Mouse (Mus musculus) 3134 (cell line): Measurements from ENCODE around the gene Ddx6.
"Not testable (repeated sequence)": the region's sequence is repeated elsewhere in the genome, so short reads cannot be mapped to it uniquely, and the experiment has no call there.

Source experiments
- DNase-seq: peaks from one replicate; pipeline ENCODE4 v3.0.0-alpha.2; 2011; ENCODE audit warnings: low spot score; ENCODE audit not compliant: insufficient read length; ENCODE audit errors: extremely low read depth

Gene Ddx6

DNA sequence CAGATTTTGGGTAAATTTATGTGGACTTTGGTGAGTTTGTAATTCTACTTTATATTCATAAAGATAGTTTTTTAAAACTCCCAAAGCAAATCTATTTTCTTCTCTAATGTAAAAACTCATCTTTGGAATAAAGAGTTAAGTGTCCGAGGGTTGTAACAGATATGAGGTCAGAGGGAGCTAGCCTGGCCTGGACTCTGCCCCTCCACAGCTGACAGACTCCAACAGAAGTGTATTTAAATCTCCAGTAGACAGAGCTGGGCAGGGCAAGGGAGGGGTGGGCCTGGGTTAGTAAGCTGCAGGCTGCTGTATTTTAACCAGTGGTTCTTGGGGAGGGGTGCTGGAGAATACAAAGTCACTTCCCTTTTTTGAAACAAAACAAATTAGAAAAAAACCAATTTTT lies 35.3 kb downstream of the Ddx6 start:
- DNase-seq = not testable (repeated sequence)

GRCm38 (mm10) chr9:44640646-44641357 lies 36.1 kb downstream of the Ddx6 start:
- no peak for DNase-seq

DNA sequence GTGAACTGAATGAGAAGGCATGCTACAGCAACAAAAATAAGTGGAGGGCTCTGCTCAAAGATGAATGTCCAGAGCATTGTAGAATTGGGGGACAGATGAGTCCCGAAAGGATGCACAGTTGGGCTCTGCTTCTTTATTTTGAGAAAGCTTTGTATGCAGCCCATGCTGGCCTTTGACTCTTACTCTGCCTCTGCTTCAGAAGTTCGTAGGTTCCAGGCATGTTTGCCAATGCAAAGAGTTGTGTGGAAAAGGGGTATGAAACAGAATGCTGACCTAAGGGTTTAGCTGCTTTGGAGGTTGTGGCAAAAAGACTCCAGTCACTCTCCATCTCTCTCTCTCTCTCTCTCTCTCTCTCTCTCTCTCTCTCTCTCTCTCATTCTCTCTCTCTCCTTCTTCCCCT lies 36.9 kb downstream of the Ddx6 start:
- no peak for DNase-seq

GRCm38 (mm10) chr9:44643103-44643502 lies 38.4 kb downstream of the Ddx6 start:
- DNase-seq = no peak

- no peak for DNase-seq
These were observed 39.5 kb downstream of the Ddx6 start for GRCm38 (mm10) chr9:44644186-44644585.

- DNase-seq = no peak
These were observed 40.8 kb downstream of the Ddx6 start for GRCm38 (mm10) chr9:44645481-44645880.

GRCm38 (mm10) chr9:44645924-44646323 lies 41.2 kb downstream of the Ddx6 start:
- no peak for DNase-seq

- DNase-seq = no peak
These were observed 41.7 kb downstream of the Ddx6 start for GRCm38 (mm10) chr9:44646366-44646765.

- DNase-seq = no peak
These were observed 42.3 kb downstream of the Ddx6 start for GRCm38 (mm10) chr9:44647026-44647425.

- DNase-seq = no peak
These were observed 43.0 kb downstream of the Ddx6 start for GRCm38 (mm10) chr9:44647656-44648055.

GRCm38 (mm10) chr9:44648881-44649281 lies 44.2 kb downstream of the Ddx6 start:
- DNase-seq = no peak

DNA sequence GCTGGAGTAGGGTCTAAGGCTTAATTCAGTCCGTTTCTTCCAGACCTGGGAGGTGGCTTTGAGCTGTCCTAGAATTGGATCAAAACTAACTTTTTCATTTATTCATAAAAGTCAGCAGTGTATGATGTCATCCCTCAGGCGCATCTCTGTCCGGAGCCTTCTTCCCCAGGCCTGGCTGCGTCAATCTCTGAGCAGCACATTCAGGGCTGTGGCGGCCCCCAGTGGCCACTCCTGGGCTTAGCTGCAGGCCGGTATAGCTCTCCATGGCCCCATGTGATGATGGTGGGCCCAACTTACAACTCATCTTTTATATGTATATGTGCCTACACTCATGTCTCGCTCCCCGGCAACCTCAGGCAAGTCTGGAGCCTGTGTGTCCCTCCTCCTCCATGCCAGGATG lies 47.3 kb downstream of the Ddx6 start:
- peak; percentile 53 for DNase-seq

DNA sequence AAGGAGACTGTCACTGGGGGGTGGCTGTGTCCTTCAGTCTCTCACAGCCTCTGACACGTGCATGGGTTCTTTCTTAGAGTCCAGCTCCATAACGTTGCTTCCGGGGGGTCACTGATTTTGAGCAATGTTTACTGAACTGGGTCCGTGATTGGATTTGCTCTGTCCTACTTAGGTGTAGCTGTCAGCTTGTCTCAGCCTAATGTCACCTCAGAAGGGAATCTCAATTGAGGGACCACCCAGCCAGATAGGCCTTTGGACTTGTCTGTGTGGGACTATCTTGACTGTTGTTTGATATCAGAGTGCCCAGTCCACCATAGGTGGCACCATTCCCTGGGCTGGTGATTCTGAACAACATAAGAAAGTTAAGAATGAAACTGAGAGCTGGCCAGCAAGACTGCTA lies 49.2 kb downstream of the Ddx6 start:
- no peak for DNase-seq

- peak; percentile 62 for DNase-seq
These were observed 50.7 kb downstream of the Ddx6 start for GRCm38 (mm10) chr9:44655098-44656066.

DNA sequence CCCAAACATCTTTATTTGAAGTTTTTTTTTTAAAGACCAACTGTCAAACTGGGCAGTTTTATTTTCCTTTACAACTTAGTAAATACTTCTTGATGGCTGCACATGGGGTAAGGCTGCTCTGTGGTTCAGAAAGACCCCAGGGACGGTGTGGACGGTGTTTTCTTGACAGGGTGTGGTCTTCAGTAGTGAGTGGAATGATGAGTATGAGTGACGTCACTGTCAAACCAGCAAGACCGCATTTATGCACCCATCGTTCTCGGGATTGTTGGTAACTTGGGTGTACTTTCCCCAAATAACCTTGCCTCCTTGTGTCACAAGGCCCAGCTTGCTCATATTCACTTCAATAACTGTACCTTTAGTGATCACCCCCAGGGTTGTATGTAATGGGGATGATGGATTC lies 59.0 kb downstream of the Ddx6 start:
- DNase-seq = no peak

DNA sequence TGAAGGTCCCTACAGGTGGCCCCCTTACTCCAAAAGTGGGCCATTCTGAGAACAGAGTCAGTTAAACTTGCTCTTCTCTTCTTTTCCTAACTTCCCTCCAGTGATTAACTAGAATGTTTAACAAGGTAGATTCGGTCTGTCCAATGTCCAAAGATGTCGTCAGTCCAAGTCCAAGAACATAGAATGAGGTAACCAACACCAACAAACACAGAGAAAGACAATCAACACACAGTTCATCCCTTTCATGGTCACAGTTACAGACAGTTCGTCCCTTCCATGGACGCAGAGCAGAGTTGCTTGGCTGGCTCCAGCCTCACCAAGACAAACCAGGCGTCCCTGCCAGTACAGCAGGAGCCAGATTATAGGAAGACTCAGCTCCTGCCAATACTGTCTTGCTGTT lies 66.7 kb downstream of the Ddx6 start:
- DNase-seq = no peak

DNA sequence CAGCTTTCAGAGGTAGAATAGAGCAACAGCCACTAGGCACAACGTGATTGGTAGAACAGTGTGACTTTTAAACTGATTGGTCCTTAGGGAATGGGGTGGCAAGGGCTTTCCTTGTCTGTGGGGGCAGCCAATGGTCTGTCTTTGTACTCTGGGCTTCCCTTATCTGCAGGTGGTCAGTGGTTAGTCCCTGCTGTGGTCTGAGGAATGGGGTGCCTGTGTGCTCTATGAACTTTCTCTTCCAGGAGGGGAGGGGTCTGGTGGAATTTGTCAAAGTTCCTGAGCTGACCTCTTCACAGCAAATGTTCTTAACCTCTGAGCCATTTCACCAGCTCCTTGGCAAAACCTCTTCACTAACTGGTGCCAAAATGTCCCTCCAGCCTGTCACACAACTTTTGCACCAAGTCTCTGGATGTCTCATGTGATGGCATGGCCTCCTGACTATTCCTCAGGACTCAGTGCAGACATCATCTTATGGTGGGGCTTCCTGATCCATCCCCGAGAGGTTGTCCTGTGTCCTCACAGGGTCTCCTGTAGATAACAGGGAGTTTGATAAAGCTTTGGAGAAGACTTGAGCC lies 67.7 kb downstream of the Ddx6 start:
- DNase-seq = no peak

- no peak for DNase-seq
These were observed 68.3 kb downstream of the Ddx6 start, which contains the start of gene Treh for GRCm38 (mm10) chr9:44673005-44673404. TSS of gene Treh (plus strand) at chr9:44673233.

GRCm38 (mm10) chr9:44678288-44678871 lies 73.7 kb downstream of the Ddx6 start:
- no peak for DNase-seq

DNA sequence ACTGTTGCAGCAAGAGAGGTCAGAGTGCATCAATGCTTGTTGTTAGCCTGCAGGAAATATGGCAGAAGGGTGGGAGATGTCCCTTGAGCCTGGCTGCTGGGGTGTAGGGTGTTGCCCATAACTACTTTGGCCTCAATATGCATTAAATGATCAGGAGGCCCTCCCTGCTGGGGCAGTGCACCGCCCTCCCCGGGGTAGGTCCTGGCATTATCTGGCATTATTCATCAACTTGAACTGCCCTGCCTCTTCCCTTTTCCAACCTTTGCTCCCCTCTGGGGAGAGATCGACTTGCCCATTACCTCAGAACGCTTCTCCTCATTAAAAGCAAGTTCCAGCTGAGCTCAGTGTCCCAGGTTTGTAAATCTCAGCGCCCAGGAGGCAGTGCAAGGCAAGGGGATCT lies 74.9 kb downstream of the Ddx6 start:
- no peak for DNase-seq

DNA sequence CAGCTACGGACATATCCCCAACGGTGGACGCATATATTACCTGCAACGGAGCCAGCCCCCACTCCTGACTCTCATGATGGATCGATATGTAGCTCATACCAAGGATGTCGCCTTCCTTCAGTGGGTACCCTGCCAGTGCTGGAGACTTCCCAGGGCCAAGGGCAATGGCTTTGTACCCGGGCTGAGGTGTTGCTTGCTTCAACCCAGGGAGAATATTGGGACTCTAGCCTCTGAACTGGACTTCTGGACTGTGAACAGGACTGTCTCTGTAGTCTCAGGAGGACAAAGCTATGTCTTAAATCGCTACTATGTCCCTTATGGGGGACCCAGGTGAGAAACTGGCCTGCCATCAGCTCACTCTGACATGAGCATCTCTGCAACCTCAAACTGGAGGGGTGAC lies 78.4 kb downstream of the Ddx6 start:
- no peak for DNase-seq
